Mouse (Mus musculus): ENCODE measurements around the gene Mrpl12. TPM values are rescaled to one million over a fixed set of nuclear protein-coding genes. Genes with fewer than 3 reads are reported as not detected.

Gene Mrpl12
- total and polyA plus RNA-seq, 3 experiments: 60.3 to 363 (median 267) TPM

GRCm38 (mm10) chr11:120437152-120437856, 47.1 kb upstream of the Mrpl12 start, which contains the start of gene Nploc4 (continued):
- peak; percentile 34 for TF ChIP-seq ETS1 (conservative IDR thresholded peaks at IDR 0.05; ENCODE audit: low read depth, low read length)
- no peak for TF ChIP-seq USF1 (IDR thresholded peaks at IDR 0.05; ENCODE audit: low read depth, low read length)
- TF ChIP-seq MAFK (IDR thresholded peaks at IDR 0.05; ENCODE audit: insufficient replicate concordance, low read length): no peak; the same call in 1 of the 2 replicates
- TF ChIP-seq RAD21 (IDR thresholded peaks at IDR 0.05; ENCODE audit: low read depth, low read length): no peak
- TF ChIP-seq BHLHE40 (IDR thresholded peaks at IDR 0.05; ENCODE audit: low read depth, low read length): no peak; the same call in 1 of the 2 replicates
- no peak for TF ChIP-seq JUN (IDR thresholded peaks at IDR 0.05; ENCODE audit: insufficient read depth, low read depth, low read length)
- TF ChIP-seq TBP (conservative IDR thresholded peaks at IDR 0.05; ENCODE audit: low read depth, low read length): peak; percentile 82
- peak; percentile 25; the same call in 1 of the 2 replicates for TF ChIP-seq GABPA (IDR thresholded peaks at IDR 0.05; ENCODE audit: insufficient replicate concordance, low read depth, low read length)
- TF ChIP-seq CHD2 (IDR thresholded peaks at IDR 0.05; ENCODE audit: low read length): 0 out of 2 replicates have a peak, but pooled peaks have one; percentile 51
- no peak for TF ChIP-seq SMC3 (IDR thresholded peaks at IDR 0.05; ENCODE audit: low read depth, low read length)
- peak; percentile 86 for TF ChIP-seq MXI1 (IDR thresholded peaks at IDR 0.05; ENCODE audit: low read depth, low read length)
- peak; percentile 82 for TF ChIP-seq ELF1 (IDR thresholded peaks at IDR 0.05; ENCODE audit: low read depth, low read length)
- peak; percentile 86 for TF ChIP-seq HCFC1 (IDR thresholded peaks at IDR 0.05; ENCODE audit: low read depth, low read length)
- TF ChIP-seq MAX (IDR thresholded peaks at IDR 0.05; ENCODE audit: low read length): peak; percentile 71; the same call in 1 of the 2 replicates
- TF ChIP-seq ZC3H11A (IDR thresholded peaks at IDR 0.05; ENCODE audit: low read depth, low read length): no peak
- no peak for TF ChIP-seq ZNF384 (IDR thresholded peaks at IDR 0.05; ENCODE audit: low read depth, low read length)
- no peak; the same call in 1 of the 2 replicates for TF ChIP-seq ZKSCAN1 (IDR thresholded peaks at IDR 0.05; ENCODE audit: borderline replicate concordance, low read depth, low read length)
- TF ChIP-seq SIN3A (IDR thresholded peaks at IDR 0.05; ENCODE audit: low read length): peak; percentile 91
- no peak for TF ChIP-seq JUND (conservative IDR thresholded peaks at IDR 0.05; ENCODE audit: low read depth, low read length)
- TF ChIP-seq NRF1 (IDR thresholded peaks at IDR 0.05; ENCODE audit: low read depth, low read length): peak; percentile 87
- no peak for TF ChIP-seq USF2 (conservative IDR thresholded peaks at IDR 0.05; ENCODE audit: low read depth, low read length)
- no peak for TF ChIP-seq MYC (IDR thresholded peaks at IDR 0.05; ENCODE audit: low read depth, low read length)
- TF ChIP-seq NELFE (IDR thresholded peaks at IDR 0.05; ENCODE audit: low read depth, low read length): peak; percentile 95
- TF ChIP-seq MEF2A (IDR thresholded peaks at IDR 0.05; ENCODE audit: borderline replicate concordance, low read depth, low read length): peak; percentile 86
